Mouse (Mus musculus) forebrain, embryonic 10.5 days (tissue): ENCODE results near the gene Slc25a23. TPM values are rescaled to one million over a fixed set of nuclear protein-coding genes. Genes with fewer than 3 reads are reported as not detected.

Experiments used
- DNase-seq: peaks from one replicate; pipeline ENCODE4 v3.0.0-alpha.2; 2017; ENCODE audit warnings: low spot score; ENCODE audit errors: extremely low spot score
- H3K27ac ChIP-seq: fragments of 300-500 bp; sonication (generic); 2 replicates; pipeline ENCODE4 v1.5.1; 2016; ENCODE audit warnings: mild to moderate bottlenecking
- H3K27me3 ChIP-seq: fragments of 300-500 bp; sonication (generic); 2 replicates; pipeline ENCODE4 v1.6.1; 2016; ENCODE audit warnings: mild to moderate bottlenecking; ENCODE audit not compliant: poor library complexity, severe bottlenecking
- H3K36me3 ChIP-seq: fragments of 300-500 bp; sonication (generic); replicated peaks from 2 replicates; pipeline ENCODE4 v1.6.1; 2016; ENCODE audit warnings: mild to moderate bottlenecking, moderate library complexity
- H3K4me1 ChIP-seq: fragments of 300-500 bp; sonication (generic); 2 replicates; pipeline ENCODE4 v1.6.1; 2016
- H3K4me3 ChIP-seq: fragments of 300-500 bp; sonication (generic); 2 replicates; pipeline ENCODE4 v1.5.1; 2016; ENCODE audit warnings: mild to moderate bottlenecking, moderate library complexity
- H3K9me3 ChIP-seq: fragments of 300-500 bp; sonication (generic); 2 replicates; pipeline ENCODE4 v1.6.1; 2016; ENCODE audit warnings: mild to moderate bottlenecking, moderate library complexity
- WGBS: fragments of 180-500 bp; shearing (Covaris S2); methylation state at CpG from one replicate; pipeline ENCODE4 v1.1.7; 2016; 5-methylcytosine and 5-hydroxymethylcytosine counted together
- polyA plus RNA-seq: library from polyadenylated mRNA; unstranded; fragments of >200 nt; fragmentation: Nextera tagmentation; extraction: Ambion mirVana; gene quantifications from 2 replicates; pipeline ENCODE4 v1.2.1, GENCODE M21; 2016

The Slc25a23 gene
- polyA plus RNA-seq, 1 experiment from 2014 or later = 10.6 TPM

- Histone ChIP-seq H3K4me1 (peaks cover 19% of the 10 kb centered on the region), H3K27ac (no peak overlapping the region), H3K9me3 (no peaks in the 10 kb centered on the region), H3K27me3 (no peaks in the 10 kb centered on the region), H3K4me3 (no peak overlapping the region), H3K36me3 (peaks cover 80% of the 10 kb centered on the region)
- no peak for DNase-seq
- 82% methylated on average over 8 of the region's 8 CpGs for WGBS
These were observed 58.4 kb downstream of the Slc25a23 start for GRCm38 (mm10) chr17:57001228-57001627.

GRCm38 (mm10) chr17:56999968-57000609 is 59.6 kb downstream of the Slc25a23 start, which contains the start of gene Pspn:
Gene Pspn, minus strand, starts transcription at chr17:57000018.
- WGBS = 89% methylated on average over 9 of the region's 9 CpGs
- peaks cover 80% of the 10 kb centered on the region for H3K36me3 ChIP-seq

GRCm38 (mm10) chr17:56999414-56999813 is 60.2 kb downstream of the Slc25a23 start:
- peaks cover 80% of the 10 kb centered on the region for H3K36me3 ChIP-seq
- 91% methylated on average over 9 of the region's 9 CpGs for WGBS
- no peak for DNase-seq

More at GRCm38 (mm10) chr17:56999968-57000609, 59.6 kb downstream of the Slc25a23 start, which contains the start of gene Pspn:
- H3K9me3 ChIP-seq = no peaks in the 10 kb centered on the region
- no peak for DNase-seq
- H3K27ac ChIP-seq = no peak within 1 kb of the TSS
- H3K4me3 ChIP-seq = no peak within 1 kb of the TSS
- peaks cover 19% of the 10 kb centered on the region for H3K4me1 ChIP-seq
- no peaks in the 10 kb centered on the region for H3K27me3 ChIP-seq

GRCm38 (mm10) chr17:56997029-56997667 is 62.5 kb downstream of the Slc25a23 start, which contains the start of gene Alkbh7:
Gene Alkbh7, plus strand, starts transcription at chr17:56997339.
- Histone ChIP-seq H3K4me1 (peaks cover 19% of the 10 kb centered on the region), H3K9me3 (no peaks in the 10 kb centered on the region), H3K36me3 (peaks cover 81% of the 10 kb centered on the region), H3K27me3 (no peaks in the 10 kb centered on the region), H3K4me3 (peak within 1 kb of the TSS; percentile 85), H3K27ac (peak within 1 kb of the TSS; percentile 87)
- DNase-seq = peak; percentile 97
- under 1% methylated on average over 38 of the region's 38 CpGs for WGBS

More at GRCm38 (mm10) chr17:56999414-56999813, 60.2 kb downstream of the Slc25a23 start:
- no peaks in the 10 kb centered on the region for H3K27me3 ChIP-seq
- no peaks in the 10 kb centered on the region for H3K9me3 ChIP-seq
- H3K4me3 ChIP-seq = no peak overlapping the region
- no peak overlapping the region for H3K27ac ChIP-seq
- H3K4me1 ChIP-seq = peaks cover 19% of the 10 kb centered on the region

- H3K4me3 ChIP-seq = peak overlapping the region; percentile 85
- DNase-seq = no peak
- no peaks in the 10 kb centered on the region for H3K27me3 ChIP-seq
- H3K4me1 ChIP-seq = peaks cover 19% of the 10 kb centered on the region
- H3K27ac ChIP-seq = no peak overlapping the region
- 74% methylated on average over 2 of the region's 2 CpGs for WGBS
- peaks cover 83% of the 10 kb centered on the region for H3K36me3 ChIP-seq
- H3K9me3 ChIP-seq = no peaks in the 10 kb centered on the region
These were observed 63.2 kb downstream of the Slc25a23 start for GRCm38 (mm10) chr17:56996506-56996905.

- Histone ChIP-seq H3K9me3 (no peaks in the 10 kb centered on the region), H3K36me3 (peaks cover 74% of the 10 kb centered on the region), H3K4me1 (peaks cover 27% of the 10 kb centered on the region), H3K27me3 (no peaks in the 10 kb centered on the region), H3K4me3 (no peak overlapping the region), H3K27ac (no peak overlapping the region)
- no peak for DNase-seq
- 93% methylated on average over 8 of the region's 8 CpGs for WGBS
These were observed 64.6 kb downstream of the Slc25a23 start for GRCm38 (mm10) chr17:56995046-56995445.

Other genes with a start within 250 kb of the Slc25a23 start
- 7.8 and 9.6 TPM in 2 replicates for gene Rfx2, start 228.8 kb downstream of the Slc25a23 start, polyA plus RNA-seq
- gene Acsbg2, start 185.4 kb downstream of the Slc25a23 start, polyA plus RNA-seq = not detected in 2 replicates
- gene 1700061G19Rik, start 184.4 kb downstream of the Slc25a23 start, polyA plus RNA-seq = 0.26 and 0.46 TPM in 2 replicates
- gene Mllt1, start 124.4 kb downstream of the Slc25a23 start, polyA plus RNA-seq = 72.7 and 74.6 TPM in 2 replicates
- not detected in 2 replicates for gene Acer1, start 77.7 kb downstream of the Slc25a23 start, polyA plus RNA-seq
- 186 and 188 TPM in 2 replicates for gene Clpp, start 69.6 kb downstream of the Slc25a23 start, polyA plus RNA-seq
- 37.0 and 38.6 TPM in 2 replicates for gene Alkbh7, start 62.5 kb downstream of the Slc25a23 start, polyA plus RNA-seq
- 0.35 and 0.50 TPM in 2 replicates for gene Pspn, start 59.8 kb downstream of the Slc25a23 start, polyA plus RNA-seq
- gene Gtf2f1, start 48.6 kb downstream of the Slc25a23 start, polyA plus RNA-seq = 82.3 and 83.9 TPM in 2 replicates
- gene Gm17949, start 48.4 kb downstream of the Slc25a23 start, polyA plus RNA-seq = 0.34 and 0.43 TPM in 2 replicates
- 47.7 and 50.2 TPM in 2 replicates for gene Khsrp, start 28.3 kb downstream of the Slc25a23 start, polyA plus RNA-seq
- gene Slc25a41, start 18.2 kb downstream of the Slc25a23 start, polyA plus RNA-seq = not detected in 2 replicates
- 3.6 and 4.0 TPM in 2 replicates for gene Crb3, start 758 bp downstream of the Slc25a23 start, polyA plus RNA-seq
- gene Dennd1c, start 18.7 kb upstream of the Slc25a23 start, polyA plus RNA-seq = 2.7 and 4.1 TPM in 2 replicates
- 36.2 and 40.1 TPM in 2 replicates for gene Tubb4a, start 27.9 kb upstream of the Slc25a23 start, polyA plus RNA-seq
- gene Tnfsf9, start 45.5 kb upstream of the Slc25a23 start, polyA plus RNA-seq = 10.6 and 11.3 TPM in 2 replicates
- not detected in 2 replicates for gene Cd70, start 89.9 kb upstream of the Slc25a23 start, polyA plus RNA-seq
- 0.15 and 0.16 TPM in 2 replicates for gene Tnfsf14, start 134.3 kb upstream of the Slc25a23 start, polyA plus RNA-seq
- 0.30 TPM in 1 of 2 replicates, not detected in the other for gene C3, start 168.3 kb upstream of the Slc25a23 start, polyA plus RNA-seq
- gene Gpr108, start 188.6 kb upstream of the Slc25a23 start, polyA plus RNA-seq = 22.7 and 22.8 TPM in 2 replicates
- gene Trip10, start 189.6 kb upstream of the Slc25a23 start, polyA plus RNA-seq = 43.8 and 49.9 TPM in 2 replicates
- gene Vav1, start 219.2 kb upstream of the Slc25a23 start, polyA plus RNA-seq = 1.4 and 1.7 TPM in 2 replicates